Mouse (Mus musculus): ENCODE data around the gene Olfr484. TPM values are rescaled to one million over a fixed set of nuclear protein-coding genes. Genes with fewer than 3 reads are reported as not detected.

Gene Olfr484
- polyA plus RNA-seq, 1 experiment from 2014 or later, result not detected

Other genes starting within 250 kb of the Olfr484 start
- gene Olfr472, start 229.5 kb downstream of the Olfr484 start, polyA plus RNA-seq (2014; fragmentation: Nextera tagmentation; extraction: Ambion mirVana), result not detected in 2 replicates
- not detected in 2 replicates for gene Olfr473, start 197.0 kb downstream of the Olfr484 start, polyA plus RNA-seq (2014; fragmentation: Nextera tagmentation; extraction: Ambion mirVana)
- gene Olfr474, start 172.8 kb downstream of the Olfr484 start, polyA plus RNA-seq (2014; fragmentation: Nextera tagmentation; extraction: Ambion mirVana), result not detected in 2 replicates
- gene Olfr476, start 162.6 kb downstream of the Olfr484 start, polyA plus RNA-seq (2014; fragmentation: Nextera tagmentation; extraction: Ambion mirVana), result not detected in 2 replicates
- gene Olfr477, start 140.8 kb downstream of the Olfr484 start, polyA plus RNA-seq (2014; fragmentation: Nextera tagmentation; extraction: Ambion mirVana), result not detected in 2 replicates
- gene Olfr478, start 93.5 kb downstream of the Olfr484 start, polyA plus RNA-seq (2014; fragmentation: Nextera tagmentation; extraction: Ambion mirVana), result not detected in 2 replicates
- not detected in 2 replicates for gene Olfr479, start 76.8 kb downstream of the Olfr484 start, polyA plus RNA-seq (2014; fragmentation: Nextera tagmentation; extraction: Ambion mirVana)
- not detected in 2 replicates for gene Olfr480, start 60.1 kb downstream of the Olfr484 start, polyA plus RNA-seq (2014; fragmentation: Nextera tagmentation; extraction: Ambion mirVana)
- gene Olfr481, start 47.6 kb downstream of the Olfr484 start, polyA plus RNA-seq (2014; fragmentation: Nextera tagmentation; extraction: Ambion mirVana), result not detected in 2 replicates
- gene Olfr482, start 29.9 kb downstream of the Olfr484 start, polyA plus RNA-seq (2014; fragmentation: Nextera tagmentation; extraction: Ambion mirVana), result 0.09 TPM in 1 of 2 replicates, not detected in the other
- not detected in 2 replicates for gene Olfr483, start 26.6 kb downstream of the Olfr484 start, polyA plus RNA-seq (2014; fragmentation: Nextera tagmentation; extraction: Ambion mirVana)
- gene Olfr485, start 32.4 kb upstream of the Olfr484 start, polyA plus RNA-seq (2014; fragmentation: Nextera tagmentation; extraction: Ambion mirVana), result not detected in 2 replicates
- not detected in 2 replicates for gene Olfr486, start 45.3 kb upstream of the Olfr484 start, polyA plus RNA-seq (2014; fragmentation: Nextera tagmentation; extraction: Ambion mirVana)
- gene Olfr487, start 87.2 kb upstream of the Olfr484 start, polyA plus RNA-seq (2014; fragmentation: Nextera tagmentation; extraction: Ambion mirVana), result not detected in 2 replicates
- not detected in 2 replicates for gene Olfr488, start 130.9 kb upstream of the Olfr484 start, polyA plus RNA-seq (2014; fragmentation: Nextera tagmentation; extraction: Ambion mirVana)
- not detected in 2 replicates for gene Olfr490, start 161.5 kb upstream of the Olfr484 start, polyA plus RNA-seq (2014; fragmentation: Nextera tagmentation; extraction: Ambion mirVana)
- gene Olfr491, start 186.0 kb upstream of the Olfr484 start, polyA plus RNA-seq (2014; fragmentation: Nextera tagmentation; extraction: Ambion mirVana), result not detected in 2 replicates
- not detected in 2 replicates for gene Olfr492, start 196.2 kb upstream of the Olfr484 start, polyA plus RNA-seq (2014; fragmentation: Nextera tagmentation; extraction: Ambion mirVana)
- gene Olfr493, start 219.5 kb upstream of the Olfr484 start, polyA plus RNA-seq (2014; fragmentation: Nextera tagmentation; extraction: Ambion mirVana), result not detected in 2 replicates
- not detected in 2 replicates for gene Olfr494, start 237.9 kb upstream of the Olfr484 start, polyA plus RNA-seq (2014; fragmentation: Nextera tagmentation; extraction: Ambion mirVana)